Mouse (Mus musculus) MEL (cell line): ENCODE results near the gene Fbln1. TPM values are rescaled to one million over a fixed set of nuclear protein-coding genes. Genes with fewer than 3 reads are reported as not detected.

ENCODE experiments used
- DNase-seq: peaks from one replicate; pipeline ENCODE4 v3.0.0; 2011; ENCODE audit warnings: low read depth, low spot score
- H3K27ac ChIP-seq: 2 replicates; pipeline ENCODE4 v1.5.1; 2012; ENCODE audit warnings: low read depth, mild to moderate bottlenecking, control low read depth, low read length, moderate library complexity; ENCODE audit not compliant: control insufficient read depth
- H3K27me3 ChIP-seq, 2 experiments: fragments of 150-350 bp in 1 of 2; sonication (generic) in 1 of 2; 2 replicates each; pipeline ENCODE4 v1.6.1; 2012; ENCODE audit warnings: low read length in 2 of 2, mild to moderate bottlenecking in 2 of 2, improper control_type of control experiment in 1 of 2, moderate library complexity in 1 of 2; ENCODE audit not compliant: insufficient read depth in 2 of 2, control insufficient read depth in 1 of 2
- H3K36me3 ChIP-seq, 2 experiments: 2 replicates each; pipeline ENCODE4 v1.6.1; 2012 to 2014; ENCODE audit warnings: low read length in 2 of 2, improper control_type of control experiment in 1 of 2, inconsistent platforms in 1 of 2, mild to moderate bottlenecking in 1 of 2; ENCODE audit not compliant: insufficient read depth in 2 of 2, control insufficient read depth in 1 of 2
- H3K4me1 ChIP-seq, 2 experiments: fragments of 150-350 bp in 1 of 2; sonication (generic) in 1 of 2; 2 replicates each; pipeline ENCODE4 v1.6.1; 2012; ENCODE audit warnings: low read length in 2 of 2, improper control_type of control experiment in 1 of 2, mild to moderate bottlenecking in 1 of 2; ENCODE audit not compliant: insufficient read depth in 2 of 2, control insufficient read depth in 1 of 2
- H3K4me3 ChIP-seq, 2 experiments: fragments of 150-350 bp in 1 of 2; sonication (generic) in 1 of 2; 2 replicates each; pipeline ENCODE4 v1.5.1; 2012; ENCODE audit warnings: low read depth in 2 of 2, low read length in 2 of 2, mild to moderate bottlenecking in 2 of 2, moderate library complexity in 2 of 2, control low read depth in 1 of 2, improper control_type of control experiment in 1 of 2; ENCODE audit not compliant: control insufficient read depth in 1 of 2, insufficient read depth in 1 of 2
- H3K79me2 ChIP-seq: 2 replicates; pipeline ENCODE4 v1.6.1; 2012; ENCODE audit warnings: mild to moderate bottlenecking, low read length, moderate library complexity; ENCODE audit not compliant: control insufficient read depth, poor library complexity, insufficient read depth
- H3K9ac ChIP-seq: 2 replicates; pipeline ENCODE4 v1.6.1; 2012; ENCODE audit warnings: low read depth, mild to moderate bottlenecking, control low read depth, low read length, moderate library complexity; ENCODE audit not compliant: control insufficient read depth, poor library complexity, severe bottlenecking
- H3K9me3 ChIP-seq: fragments of 150-350 bp; sonication (generic); replicated peaks from 2 replicates; pipeline ENCODE4 v1.6.1; 2012; ENCODE audit warnings: mild to moderate bottlenecking, low read length, improper control_type of control experiment, moderate library complexity; ENCODE audit not compliant: insufficient read depth
- CHD1 ChIP-seq: IDR thresholded peaks from 2 replicates; pipeline ENCODE4 v1.6.1; 2012; ENCODE audit warnings: low read depth, mild to moderate bottlenecking, inconsistent platforms, low read length, improper control_type of control experiment
- CTCF ChIP-seq, 3 experiments: IDR thresholded peaks in 2 of 3; conservative IDR thresholded peaks in 1 of 3; 2 replicates each; pipeline ENCODE4 v1.5.1; 2011 to 2012; ENCODE audit warnings: low read length in 3 of 3, low read depth in 2 of 3, mild to moderate bottlenecking in 2 of 3, improper control_type of control experiment in 1 of 3, inconsistent platforms in 1 of 3, mixed read lengths in 1 of 3, moderate library complexity in 1 of 3; ENCODE audit not compliant: control insufficient read depth in 1 of 3, insufficient read depth in 1 of 3, poor library complexity in 1 of 3, severe bottlenecking in 1 of 3
- EP300 ChIP-seq, 2 experiments: IDR thresholded peaks; 2 replicates each; pipeline ENCODE4 v1.6.1; 2011; ENCODE audit warnings: improper control_type of control experiment in 2 of 2, low read length in 2 of 2, low read depth in 1 of 2, mild to moderate bottlenecking in 1 of 2
- ETS1 ChIP-seq: IDR thresholded peaks from 2 replicates; pipeline ENCODE4 v1.6.1; 2012; ENCODE audit warnings: low read depth, mild to moderate bottlenecking, inconsistent platforms, low read length, improper control_type of control experiment, moderate library complexity
- GATA1 ChIP-seq: IDR thresholded peaks from 2 replicates; pipeline ENCODE4 v1.6.1; 2011; ENCODE audit warnings: low read depth, low read length, improper control_type of control experiment
- MAX ChIP-seq: IDR thresholded peaks from 2 replicates; pipeline ENCODE4 v1.6.1; 2011; ENCODE audit warnings: low read length, improper control_type of control experiment
- MEF2A ChIP-seq: IDR thresholded peaks from 2 replicates; pipeline ENCODE4 v1.6.1; 2014; ENCODE audit warnings: low read depth, mild to moderate bottlenecking, inconsistent platforms, low read length, improper control_type of control experiment; ENCODE audit not compliant: poor library complexity, insufficient replicate concordance, severe bottlenecking; ENCODE audit errors: extremely low read depth
- MXI1 ChIP-seq: IDR thresholded peaks from 2 replicates; pipeline ENCODE4 v1.6.1; 2011; ENCODE audit warnings: mild to moderate bottlenecking, low read depth, low read length, improper control_type of control experiment
- MYC ChIP-seq: IDR thresholded peaks from 2 replicates; pipeline ENCODE4 v1.6.1; 2011; ENCODE audit warnings: low read depth, mild to moderate bottlenecking, low read length, improper control_type of control experiment, moderate library complexity
- NELFE ChIP-seq: IDR thresholded peaks from 2 replicates; pipeline ENCODE4 v1.6.1; 2011; ENCODE audit warnings: low read depth, low read length, improper control_type of control experiment
- NRF1 ChIP-seq: IDR thresholded peaks from 2 replicates; pipeline ENCODE4 v1.6.1; 2014; ENCODE audit warnings: low read depth, mild to moderate bottlenecking, inconsistent platforms, low read length, improper control_type of control experiment, moderate library complexity; ENCODE audit not compliant: poor library complexity, insufficient read depth, severe bottlenecking
- POLR2A ChIP-seq, 2 experiments: IDR thresholded peaks; 2 replicates each; pipeline ENCODE4 v1.6.1; 2011 to 2012; ENCODE audit warnings: low read length in 2 of 2, mild to moderate bottlenecking in 2 of 2, control low read depth in 1 of 2, improper control_type of control experiment in 1 of 2, low read depth in 1 of 2, moderate library complexity in 1 of 2; ENCODE audit not compliant: control insufficient read depth in 1 of 2, insufficient read depth in 1 of 2, poor library complexity in 1 of 2
- POLR2AphosphoS5 ChIP-seq: IDR thresholded peaks from 2 replicates; pipeline ENCODE4 v1.6.1; 2012; ENCODE audit warnings: low read depth, borderline replicate concordance, mild to moderate bottlenecking, inconsistent platforms, low read length, moderate library complexity, mixed read lengths
- RAD21 ChIP-seq: IDR thresholded peaks from 2 replicates; pipeline ENCODE4 v1.6.1; 2011; ENCODE audit warnings: mild to moderate bottlenecking, low read depth, low read length, improper control_type of control experiment
- RCOR1 ChIP-seq: IDR thresholded peaks from 2 replicates; pipeline ENCODE4 v1.6.1; 2012; ENCODE audit warnings: low read depth, mild to moderate bottlenecking, inconsistent platforms, low read length, improper control_type of control experiment
- SIN3A ChIP-seq: IDR thresholded peaks from 2 replicates; pipeline ENCODE4 v1.6.1; 2012; ENCODE audit warnings: low read length, improper control_type of control experiment, inconsistent platforms
- SMC3 ChIP-seq: IDR thresholded peaks from 2 replicates; pipeline ENCODE4 v1.6.1; 2011; ENCODE audit warnings: low read depth, low read length, improper control_type of control experiment
- TBP ChIP-seq: IDR thresholded peaks from 2 replicates; pipeline ENCODE4 v1.8.0; 2011; ENCODE audit warnings: low read depth, low read length, improper control_type of control experiment
- ZKSCAN1 ChIP-seq: IDR thresholded peaks from 2 replicates; pipeline ENCODE4 v1.6.1; 2012; ENCODE audit warnings: low read depth, mild to moderate bottlenecking, inconsistent platforms, low read length, improper control_type of control experiment, moderate library complexity
- ZNF384 ChIP-seq: IDR thresholded peaks from 2 replicates; pipeline ENCODE4 v1.6.1; 2012; ENCODE audit warnings: low read depth, mild to moderate bottlenecking, inconsistent platforms, low read length, improper control_type of control experiment
- polyA plus RNA-seq, 2 experiments: library from polyadenylated mRNA; stranded (reverse) in 1 of 2; unstranded in 1 of 2; fragments of >175 nt in 1 of 2; fragments of >200 nt in 1 of 2; gene quantifications; 2 replicates each; pipeline versions ENCODE4 v1.2.1 to v1.2.4; 2012; ENCODE audit warnings: low replicate concordance in 2 of 2, low read depth in 1 of 2; ENCODE audit not compliant: insufficient read length in 2 of 2, insufficient read depth in 1 of 2, missing spikeins in 1 of 2
- total RNA-seq: library from RNA; depleted of rRNA; stranded (reverse); fragments of 300-350 nt; gene quantifications from 2 replicates; pipeline ENCODE4 v1.2.3, GENCODE M21; 2012

Gene Fbln1
- total and polyA plus RNA-seq, 3 experiments = not detected

- H3K9me3 ChIP-seq = no peaks in the 10 kb centered on the region
- no peak overlapping the region for H3K9ac ChIP-seq
- no peaks in the 10 kb centered on the region for H3K36me3 ChIP-seq
- H3K27ac ChIP-seq = no peak overlapping the region
- H3K4me1 ChIP-seq = no peaks in the 10 kb centered on the region
- TF ChIP-seq RAD21 (no peak), CHD1 (no peak)
- H3K79me2 ChIP-seq = no peaks in the 10 kb centered on the region
- no peak for DNase-seq
- no peaks in the 10 kb centered on the region for H3K27me3 ChIP-seq
- H3K4me3 ChIP-seq = no peak overlapping the region
Observed at GRCm38 (mm10) chr15:85232256-85232535, 26.4 kb downstream of the Fbln1 start.

GRCm38 (mm10) chr15:85232543-85233250, 26.9 kb downstream of the Fbln1 start:
- Histone ChIP-seq H3K4me1 (no peaks in the 10 kb centered on the region), H3K27me3 (no peaks in the 10 kb centered on the region), H3K4me3 (no peak overlapping the region), H3K79me2 (no peaks in the 10 kb centered on the region), H3K27ac (no peak overlapping the region), H3K9me3 (no peaks in the 10 kb centered on the region), H3K9ac (no peak overlapping the region), H3K36me3 (no peaks in the 10 kb centered on the region)
- DNase-seq = no peak
- TF ChIP-seq NELFE = no peak

GRCm38 (mm10) chr15:85233251-85233611, 27.5 kb downstream of the Fbln1 start:
- Histone ChIP-seq H3K9ac (no peak overlapping the region), H3K9me3 (no peaks in the 10 kb centered on the region), H3K27me3 (no peaks in the 10 kb centered on the region), H3K4me1 (no peaks in the 10 kb centered on the region), H3K4me3 (no peak overlapping the region), H3K36me3 (no peaks in the 10 kb centered on the region), H3K79me2 (no peaks in the 10 kb centered on the region)
- no peak for DNase-seq
- no peak for TF ChIP-seq MYC
- no peak for TF ChIP-seq SIN3A
- TF ChIP-seq GATA1 = no peak
- TF ChIP-seq RCOR1 = no peak
- no peak for TF ChIP-seq RAD21
- TF ChIP-seq CTCF (IDR thresholded peaks at IDR 0.05 in 2 of 3, conservative IDR thresholded peaks at IDR 0.05 in 1 of 3; ENCODE audit: control insufficient read depth in 1 of 3, insufficient read depth in 1 of 3, low read depth in 2 of 3, low read length in 3 of 3, poor library complexity in 1 of 3, severe bottlenecking in 1 of 3) = no peak
- no peak for TF ChIP-seq MEF2A
- no peak for TF ChIP-seq NRF1
- no peak for TF ChIP-seq ETS1
- no peak for TF ChIP-seq POLR2AphosphoS5
- no peak for TF ChIP-seq TBP
- TF ChIP-seq MXI1 = no peak
- TF ChIP-seq MAX = no peak
- TF ChIP-seq ZNF384 = no peak
- no peak for TF ChIP-seq ZKSCAN1
- no peak for TF ChIP-seq POLR2A (IDR thresholded peaks at IDR 0.05; ENCODE audit: control insufficient read depth in 1 of 2, insufficient read depth in 1 of 2, low read depth in 1 of 2, low read length in 2 of 2, poor library complexity in 1 of 2)
- no peak for TF ChIP-seq EP300 (IDR thresholded peaks at IDR 0.05; ENCODE audit: low read depth in 1 of 2, low read length in 2 of 2)
- no peak for TF ChIP-seq SMC3
- TF ChIP-seq, all 39 proteins: peak for 0
- H3K27ac ChIP-seq = no peak overlapping the region
